Mouse (Mus musculus): ENCODE measurements around the gene Syngr2. TPM values are rescaled to one million over a fixed set of nuclear protein-coding genes. Genes with fewer than 3 reads are reported as not detected.
A peak's percentile ranks its signal among the peaks of the same experiment; 100 is the strongest.
"Not testable (repeated sequence)": the region's sequence is repeated elsewhere in the genome, so short reads cannot be mapped to it uniquely, and the experiment has no call there.

The Syngr2 gene
- polyA plus RNA-seq, 1 experiment from 2014 or later, result 30.4 TPM

DNA sequence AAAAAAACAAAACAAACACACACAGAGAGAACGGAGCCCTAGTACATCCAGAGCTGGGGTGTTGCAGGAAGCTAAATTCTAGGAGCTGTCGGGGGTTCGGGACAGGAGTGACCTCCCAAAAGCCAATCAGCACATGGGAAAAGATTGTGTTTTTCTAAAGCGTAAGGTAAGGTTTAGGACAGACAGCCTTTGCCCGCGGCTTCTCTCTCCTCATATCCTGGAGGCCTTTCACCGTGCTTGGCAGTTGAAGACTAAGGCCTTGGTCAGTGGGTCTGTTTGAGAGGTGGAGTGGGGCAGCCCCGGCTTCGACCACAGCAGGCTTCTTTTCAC, 26.8 kb upstream of the Syngr2 start:
- Histone ChIP-seq H3K4me2 (ENCODE audit: low read depth, low read length) (peak overlapping the region; percentile 62), H3K9me3 (replicated peaks; ENCODE audit: control insufficient read depth, low read length) (no peaks in the 10 kb centered on the region), H3K27ac (replicated peaks; ENCODE audit: low read depth, low read length) (no peak overlapping the region), H3K27me3 (ENCODE audit: control insufficient read depth, insufficient read depth, low read length) (peaks cover 5% of the 10 kb centered on the region), H3K9ac (replicated peaks; ENCODE audit: low read length) (peak overlapping the region; percentile 42; the same call in 1 of the 2 replicates), H3K4me3 (ENCODE audit: low read depth, low read length) (peak overlapping the region; percentile 28), H3K4me1 (ENCODE audit: control insufficient read depth, insufficient read depth, low read length) (peaks cover 12% of the 10 kb centered on the region), H3K36me3 (replicated peaks; ENCODE audit: control insufficient read depth, insufficient read depth, low read depth, low read length) (no peaks in the 10 kb centered on the region)
- 40% methylated on average over 9 of the region's 9 CpGs for WGBS
- DNase-seq (ENCODE audit: low spot score) (no peak), ATAC-seq (replicated peaks; ENCODE audit: insufficient number of reproducible peaks, low FRiP score, low TSS enrichment, low read depth) (no peak)

DNA sequence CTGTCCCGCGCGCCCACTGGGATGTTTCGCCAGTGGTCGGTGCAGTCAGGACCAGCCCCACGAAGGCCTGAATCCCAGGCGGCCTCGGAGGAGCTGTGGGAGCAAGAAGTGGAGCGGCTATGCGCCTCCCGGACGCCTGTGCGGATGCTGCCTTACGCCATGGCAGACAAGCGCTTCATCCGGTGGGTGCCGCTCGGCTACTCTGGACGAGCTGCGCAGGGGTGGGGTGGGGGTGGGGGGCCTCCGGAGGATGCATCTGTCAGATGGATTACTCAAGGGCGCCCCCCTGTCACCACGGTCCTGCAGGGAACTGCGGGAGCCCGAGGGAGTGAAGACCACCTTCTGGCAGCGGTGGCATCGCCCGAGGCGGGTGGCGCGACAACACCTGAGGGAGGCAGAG, 26.4 kb upstream of the Syngr2 start:
- peaks cover 12% of the 10 kb centered on the region for H3K4me1 ChIP-seq (ENCODE audit: control insufficient read depth, insufficient read depth, low read length)
- 4% methylated on average over 31 of the region's 31 CpGs for WGBS

DNA sequence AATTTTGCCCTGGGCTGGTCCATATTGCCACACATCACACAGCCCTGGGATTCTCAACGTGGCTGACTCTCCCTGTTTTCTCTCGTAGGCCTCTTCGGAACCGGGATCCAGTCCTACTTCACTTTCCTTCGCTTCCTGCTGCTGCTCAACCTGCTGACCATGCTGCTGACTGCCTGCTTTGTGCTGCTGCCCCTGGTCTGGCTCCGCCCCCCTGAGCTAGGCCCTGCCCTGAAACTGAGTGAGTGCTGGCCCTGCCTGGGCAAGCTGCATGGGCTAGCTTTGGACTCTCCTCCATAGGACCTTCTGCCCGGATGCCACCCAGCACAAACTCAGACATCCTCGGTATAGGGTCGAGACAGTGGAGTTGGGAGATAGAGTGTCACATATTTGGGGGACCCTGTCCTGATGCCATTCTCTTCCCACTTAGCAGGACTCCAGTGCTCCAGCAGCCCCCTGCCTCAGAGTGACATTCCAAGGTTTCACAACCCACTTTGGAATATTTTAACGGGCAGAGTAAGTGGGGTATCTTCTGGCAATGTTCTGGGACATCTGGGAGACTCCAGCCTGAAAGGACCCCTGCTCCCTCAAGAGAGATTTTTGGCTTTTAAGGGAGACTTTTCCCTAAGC, 25.7 kb upstream of the Syngr2 start:
- 0 out of 2 replicates have a peak, but pooled peaks have one; percentile 25 for ATAC-seq (replicated peaks; ENCODE audit: insufficient number of reproducible peaks, low FRiP score, low TSS enrichment, low read depth)
- peaks cover 9% of the 10 kb centered on the region for H3K4me1 ChIP-seq (ENCODE audit: control insufficient read depth, insufficient read depth, low read length)
- H3K9me3 ChIP-seq (replicated peaks; ENCODE audit: control insufficient read depth, low read length), result no peaks in the 10 kb centered on the region
- 29% methylated on average over 10 of the region's 10 CpGs for WGBS
- no peak overlapping the region for H3K4me3 ChIP-seq (ENCODE audit: low read depth, low read length)
- DNase-seq (ENCODE audit: low spot score), result peak; percentile 24
- H3K27ac ChIP-seq (replicated peaks; ENCODE audit: low read depth, low read length), result no peak overlapping the region
- H3K9ac ChIP-seq (replicated peaks; ENCODE audit: low read length), result no peak overlapping the region
- H3K36me3 ChIP-seq (replicated peaks; ENCODE audit: control insufficient read depth, insufficient read depth, low read depth, low read length), result no peaks in the 10 kb centered on the region
- H3K27me3 ChIP-seq (ENCODE audit: control insufficient read depth, insufficient read depth, low read length), result peaks cover 5% of the 10 kb centered on the region
- H3K4me2 ChIP-seq (ENCODE audit: low read depth, low read length), result peak overlapping the region; percentile 62

More for the DNA sequence above, 26.4 kb upstream of the Syngr2 start:
- Histone ChIP-seq H3K9me3 (replicated peaks; ENCODE audit: control insufficient read depth, low read length) (no peaks in the 10 kb centered on the region), H3K27ac (replicated peaks; ENCODE audit: low read depth, low read length) (no peak overlapping the region), H3K4me3 (ENCODE audit: low read depth, low read length) (peak overlapping the region; percentile 28), H3K36me3 (replicated peaks; ENCODE audit: control insufficient read depth, insufficient read depth, low read depth, low read length) (no peaks in the 10 kb centered on the region), H3K27me3 (ENCODE audit: control insufficient read depth, insufficient read depth, low read length) (peaks cover 5% of the 10 kb centered on the region), H3K9ac (replicated peaks; ENCODE audit: low read length) (peak overlapping the region; percentile 42; the same call in 1 of the 2 replicates), H3K4me2 (ENCODE audit: low read depth, low read length) (peak overlapping the region; percentile 62)
- DNase-seq (ENCODE audit: low spot score) (peak; percentile 80), ATAC-seq (replicated peaks; ENCODE audit: insufficient number of reproducible peaks, low FRiP score, low TSS enrichment, low read depth) (no peak)

DNA sequence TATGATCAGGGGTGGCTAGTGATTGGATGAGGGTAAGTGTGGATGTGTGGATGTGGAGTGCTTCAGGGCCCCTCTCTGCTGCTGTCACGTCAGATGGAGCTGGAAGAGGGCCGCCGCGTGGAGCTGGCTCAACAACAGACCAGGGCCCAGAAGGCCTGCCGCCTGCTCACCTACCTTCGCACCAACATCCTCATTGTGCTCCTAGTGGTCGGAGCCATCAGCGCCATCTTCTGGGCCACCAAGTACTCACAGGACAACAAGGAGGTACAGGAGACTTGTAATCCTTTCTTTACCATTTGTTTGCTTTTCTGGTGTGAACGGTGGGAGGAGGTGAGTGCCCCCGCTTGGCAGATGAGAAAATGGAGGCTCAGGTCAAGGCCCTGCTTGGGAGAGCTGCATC, 23.2 kb upstream of the Syngr2 start:
- H3K27me3 ChIP-seq (ENCODE audit: control insufficient read depth, insufficient read depth, low read length), result peaks cover 5% of the 10 kb centered on the region
- peak; percentile 63 for DNase-seq (ENCODE audit: low spot score)
- H3K4me3 ChIP-seq (ENCODE audit: low read depth, low read length), result no peak overlapping the region
- no peak overlapping the region for H3K9ac ChIP-seq (replicated peaks; ENCODE audit: low read length)
- 9% methylated on average over 10 of the region's 10 CpGs for WGBS
- H3K36me3 ChIP-seq (replicated peaks; ENCODE audit: control insufficient read depth, insufficient read depth, low read depth, low read length), result no peaks in the 10 kb centered on the region
- H3K4me2 ChIP-seq (ENCODE audit: low read depth, low read length), result no peak overlapping the region
- H3K9me3 ChIP-seq (replicated peaks; ENCODE audit: control insufficient read depth, low read length), result no peaks in the 10 kb centered on the region
- no peaks in the 10 kb centered on the region for H3K4me1 ChIP-seq (ENCODE audit: control insufficient read depth, insufficient read depth, low read length)
- no peak for ATAC-seq (replicated peaks; ENCODE audit: insufficient number of reproducible peaks, low FRiP score, low TSS enrichment, low read depth)
- H3K27ac ChIP-seq (replicated peaks; ENCODE audit: low read depth, low read length), result no peak overlapping the region

- not testable (repeated sequence) for H3K9me3 ChIP-seq (replicated peaks; ENCODE audit: control insufficient read depth, low read length); DNase-seq (ENCODE audit: low spot score); H3K4me2 ChIP-seq (ENCODE audit: low read depth, low read length); H3K9ac ChIP-seq (replicated peaks; ENCODE audit: low read length); ATAC-seq (replicated peaks; ENCODE audit: insufficient number of reproducible peaks, low FRiP score, low TSS enrichment, low read depth); H3K27ac ChIP-seq (replicated peaks; ENCODE audit: low read depth, low read length); H3K27me3 ChIP-seq (ENCODE audit: control insufficient read depth, insufficient read depth, low read length); H3K36me3 ChIP-seq (replicated peaks; ENCODE audit: control insufficient read depth, insufficient read depth, low read depth, low read length); H3K4me1 ChIP-seq (ENCODE audit: control insufficient read depth, insufficient read depth, low read length); H3K4me3 ChIP-seq (ENCODE audit: low read depth, low read length)
- WGBS, result 82% methylated on average over 7 of the region's 7 CpGs
Observed at GRCm38 (mm10) chr11:117788481-117788880, 21.0 kb upstream of the Syngr2 start.

DNA sequence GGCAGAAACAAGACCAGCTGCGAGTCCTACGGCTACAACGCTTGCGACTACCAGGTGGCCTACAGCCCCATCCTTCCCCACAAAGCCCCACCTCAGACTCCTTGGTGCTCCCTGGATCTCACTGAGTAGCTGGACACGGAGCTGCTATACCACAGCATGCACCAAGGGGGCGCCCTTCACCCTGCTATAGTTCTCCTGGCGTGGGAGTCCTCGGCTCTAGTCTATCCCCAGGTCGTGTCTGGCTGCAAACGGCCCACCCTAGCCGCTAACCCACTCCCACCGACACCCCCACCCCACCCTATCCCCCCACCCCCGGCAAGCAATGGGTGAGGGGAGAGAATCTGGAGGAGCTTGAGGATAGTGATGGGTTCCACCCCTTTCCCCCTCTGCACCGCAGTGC, 19.2 kb upstream of the Syngr2 start:
- no peak overlapping the region for H3K27ac ChIP-seq (replicated peaks; ENCODE audit: low read depth, low read length)
- no peak overlapping the region for H3K4me3 ChIP-seq (ENCODE audit: low read depth, low read length)
- 7% methylated on average over 14 of the region's 14 CpGs for WGBS
- no peaks in the 10 kb centered on the region for H3K9me3 ChIP-seq (replicated peaks; ENCODE audit: control insufficient read depth, low read length)
- H3K9ac ChIP-seq (replicated peaks; ENCODE audit: low read length), result no peak overlapping the region
- H3K36me3 ChIP-seq (replicated peaks; ENCODE audit: control insufficient read depth, insufficient read depth, low read depth, low read length), result no peaks in the 10 kb centered on the region
- no peaks in the 10 kb centered on the region for H3K4me1 ChIP-seq (ENCODE audit: control insufficient read depth, insufficient read depth, low read length)
- no peak for ATAC-seq (replicated peaks; ENCODE audit: insufficient number of reproducible peaks, low FRiP score, low TSS enrichment, low read depth)
- DNase-seq (ENCODE audit: low spot score), result peak; percentile 74
- H3K27me3 ChIP-seq (ENCODE audit: control insufficient read depth, insufficient read depth, low read length), result no peaks in the 10 kb centered on the region
- H3K4me2 ChIP-seq (ENCODE audit: low read depth, low read length), result peak overlapping the region; percentile 15; the same call in 1 of the 2 replicates

DNA sequence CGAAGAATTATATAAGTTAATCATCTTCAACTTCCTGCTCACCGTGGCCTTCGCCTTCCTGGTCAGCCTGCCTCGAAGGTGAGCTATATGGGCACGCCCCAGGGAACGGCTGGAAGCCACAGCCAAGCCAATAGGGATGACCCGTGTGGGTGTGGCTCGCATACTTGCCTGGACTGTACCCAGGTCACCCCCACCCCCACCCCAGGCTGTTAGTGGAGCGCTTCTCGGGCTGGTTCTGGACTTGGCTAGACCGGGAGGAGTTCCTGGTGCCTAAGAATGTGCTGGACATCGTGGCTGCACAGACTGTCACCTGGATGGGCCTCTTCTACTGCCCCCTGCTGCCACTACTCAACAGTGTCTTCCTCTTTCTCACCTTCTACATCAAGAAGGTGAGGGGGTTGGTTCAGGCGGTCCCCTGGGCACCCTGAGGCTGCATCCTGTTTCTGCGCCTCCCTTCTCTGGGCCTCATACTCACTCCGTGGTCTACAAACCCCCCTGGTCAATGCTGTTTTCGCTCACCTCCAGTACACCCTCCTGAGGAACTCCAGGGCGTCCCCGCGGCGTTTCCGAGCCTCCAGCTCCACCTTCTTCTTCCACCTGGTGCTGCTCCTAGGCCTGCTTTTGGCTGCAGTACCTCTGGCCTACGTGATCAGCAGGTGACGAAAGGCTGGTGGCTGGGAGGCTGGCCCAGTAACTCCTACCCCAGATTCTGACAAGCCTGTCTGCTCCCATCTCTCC, 18.6 kb upstream of the Syngr2 start:
- no peak for DNase-seq (ENCODE audit: low spot score)
- WGBS, result 30% methylated on average over 23 of the region's 23 CpGs
- no peaks in the 10 kb centered on the region for H3K27me3 ChIP-seq (ENCODE audit: control insufficient read depth, insufficient read depth, low read length)
- H3K4me3 ChIP-seq (ENCODE audit: low read depth, low read length), result no peak overlapping the region
- no peaks in the 10 kb centered on the region for H3K36me3 ChIP-seq (replicated peaks; ENCODE audit: control insufficient read depth, insufficient read depth, low read depth, low read length)
- no peak overlapping the region for H3K27ac ChIP-seq (replicated peaks; ENCODE audit: low read depth, low read length)
- no peak overlapping the region; the same call in 1 of the 2 replicates for H3K4me2 ChIP-seq (ENCODE audit: low read depth, low read length)
- no peaks in the 10 kb centered on the region for H3K9me3 ChIP-seq (replicated peaks; ENCODE audit: control insufficient read depth, low read length)
- no peak for ATAC-seq (replicated peaks; ENCODE audit: insufficient number of reproducible peaks, low FRiP score, low TSS enrichment, low read depth)
- no peaks in the 10 kb centered on the region for H3K4me1 ChIP-seq (ENCODE audit: control insufficient read depth, insufficient read depth, low read length)
- no peak overlapping the region for H3K9ac ChIP-seq (replicated peaks; ENCODE audit: low read length)

DNA sequence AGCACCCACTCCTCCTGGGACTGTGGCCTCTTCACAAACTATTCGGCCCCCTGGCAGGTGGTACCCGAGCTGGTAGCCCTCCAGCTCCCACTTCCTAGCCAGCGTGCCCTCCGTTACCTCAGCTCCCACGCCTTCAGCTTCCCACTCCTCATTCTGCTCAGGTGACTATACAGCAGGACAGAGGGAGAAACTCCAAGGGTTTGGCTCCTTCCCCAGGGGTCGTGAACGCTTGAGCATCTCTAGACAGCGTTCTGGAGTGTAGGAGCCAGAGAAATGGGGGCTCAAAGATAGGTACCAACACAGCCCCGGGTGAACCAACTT, 18.1 kb upstream of the Syngr2 start:
- no peak overlapping the region for H3K9ac ChIP-seq (replicated peaks; ENCODE audit: low read length)
- no peaks in the 10 kb centered on the region for H3K9me3 ChIP-seq (replicated peaks; ENCODE audit: control insufficient read depth, low read length)
- H3K36me3 ChIP-seq (replicated peaks; ENCODE audit: control insufficient read depth, insufficient read depth, low read depth, low read length), result no peaks in the 10 kb centered on the region
- H3K4me3 ChIP-seq (ENCODE audit: low read depth, low read length), result no peak overlapping the region
- no peaks in the 10 kb centered on the region for H3K4me1 ChIP-seq (ENCODE audit: control insufficient read depth, insufficient read depth, low read length)
- no peaks in the 10 kb centered on the region for H3K27me3 ChIP-seq (ENCODE audit: control insufficient read depth, insufficient read depth, low read length)
- ATAC-seq (replicated peaks; ENCODE audit: insufficient number of reproducible peaks, low FRiP score, low TSS enrichment, low read depth) (no peak), DNase-seq (ENCODE audit: low spot score) (no peak)
- H3K4me2 ChIP-seq (ENCODE audit: low read depth, low read length), result no peak overlapping the region
- WGBS, result 80% methylated on average over 9 of the region's 9 CpGs
- H3K27ac ChIP-seq (replicated peaks; ENCODE audit: low read depth, low read length), result no peak overlapping the region

Measured in embryonic facial prominence, embryonic 11.5 days (tissue).